Mouse (Mus musculus): ENCODE results near the gene Tchh. TPM values are rescaled to one million over a fixed set of nuclear protein-coding genes. Genes with fewer than 3 reads are reported as not detected.

Gene Tchh
- 1.5 and 1.8 TPM in 2 replicates for polyA plus RNA-seq (2012; rRNA removed)

DNA sequence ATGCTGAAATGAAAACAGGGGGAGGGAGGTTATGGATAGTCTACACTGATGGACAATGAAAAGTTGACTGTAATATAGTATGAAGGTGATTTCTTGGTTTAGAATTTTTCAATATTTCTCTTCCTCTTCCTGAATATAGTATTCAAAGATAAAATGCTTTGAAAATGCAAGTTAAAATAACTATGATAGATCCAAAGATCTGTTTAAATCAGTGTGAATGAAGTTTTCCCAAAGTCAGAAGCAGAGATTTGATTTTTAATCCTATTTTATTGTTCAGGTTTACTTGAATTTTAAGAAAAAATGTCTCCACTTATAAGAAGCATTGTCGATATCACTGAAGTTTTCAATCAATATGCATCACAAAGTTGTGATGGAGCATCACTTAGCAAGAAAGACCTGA, at the start of gene Tchh:
Tchh (plus strand) TSS at position 301 of the 400 bp plus-strand sequence.
- no peak for TF ChIP-seq CTCF (IDR thresholded peaks at IDR 0.05; ENCODE audit: extremely low read depth, insufficient read depth, low read length)
- H3K4me3 ChIP-seq (ENCODE audit: insufficient read depth, low read length): no peak within 1 kb of the TSS; the same call in 1 of the 2 replicates
- H3K27ac ChIP-seq (ENCODE audit: insufficient read depth, low read length): no peak within 1 kb of the TSS

DNA sequence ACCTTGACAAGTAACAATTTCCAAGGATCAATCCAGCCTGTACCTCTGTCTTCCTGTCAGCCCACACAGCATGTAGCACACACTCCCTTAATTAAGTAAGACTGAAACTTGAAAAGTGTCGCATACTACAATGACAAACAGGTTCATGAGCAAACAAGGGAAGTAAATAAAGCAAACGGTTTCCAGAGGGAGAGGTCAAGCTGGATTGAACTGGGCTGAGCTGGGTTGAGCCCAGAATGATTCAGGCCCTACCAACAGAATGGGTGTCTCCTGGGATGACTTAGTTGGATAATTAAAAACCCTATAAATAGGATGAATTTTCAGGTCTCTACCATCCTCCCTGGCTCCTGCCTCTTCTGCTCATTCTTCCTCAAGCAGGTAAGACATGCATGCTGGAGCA, 48.8 kb upstream of the Tchh start, which contains the start of gene Rptn:
Rptn (plus strand) TSS at position 334 of the 400 bp plus-strand sequence.
- Histone ChIP-seq H3K27ac (ENCODE audit: insufficient read depth, low read length) (no peak within 1 kb of the TSS), H3K4me1 (ENCODE audit: control insufficient read depth, insufficient read depth, low read length) (no peaks in the 10 kb centered on the region), H3K4me3 (ENCODE audit: insufficient read depth, low read length) (no peak within 1 kb of the TSS)
- TF ChIP-seq POLR2A (IDR thresholded peaks at IDR 0.05; ENCODE audit: extremely low read depth, insufficient read depth, low read length) (no peak), CTCF (IDR thresholded peaks at IDR 0.05; ENCODE audit: extremely low read depth, insufficient read depth, low read length) (no peak)

More for the DNA sequence above, at the start of gene Tchh:
- H3K4me1 ChIP-seq (ENCODE audit: control insufficient read depth, insufficient read depth, low read length): peaks cover 2% of the 10 kb centered on the region; the same call in 1 of the 2 replicates

DNA sequence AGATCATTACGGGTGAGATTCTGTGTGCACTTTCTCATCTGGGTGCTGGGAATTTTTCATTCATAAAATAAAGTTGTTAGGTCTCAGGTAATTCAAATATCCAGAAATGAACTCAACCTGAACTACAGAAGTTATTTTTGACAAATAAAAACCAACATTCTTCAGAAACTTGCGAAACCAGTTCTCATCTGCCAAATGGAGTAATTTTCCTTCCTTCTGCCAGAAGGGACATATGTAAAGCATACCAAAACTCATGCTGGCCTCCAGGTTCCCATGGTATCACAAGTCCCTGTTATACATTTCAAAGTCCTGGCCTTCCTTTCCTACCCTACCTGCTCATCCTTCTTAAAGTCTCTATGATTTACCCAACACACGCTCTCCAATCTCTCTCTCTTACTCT, 38.2 kb upstream of the Tchh start:
- H3K4me1 ChIP-seq (ENCODE audit: control insufficient read depth, insufficient read depth, low read length): no peaks in the 10 kb centered on the region
- TF ChIP-seq CTCF (IDR thresholded peaks at IDR 0.05; ENCODE audit: extremely low read depth, insufficient read depth, low read length) (no peak), POLR2A (IDR thresholded peaks at IDR 0.05; ENCODE audit: extremely low read depth, insufficient read depth, low read length) (no peak)
- no peak overlapping the region for H3K27ac ChIP-seq (ENCODE audit: insufficient read depth, low read length)
- no peak overlapping the region for H3K4me3 ChIP-seq (ENCODE audit: insufficient read depth, low read length)

DNA sequence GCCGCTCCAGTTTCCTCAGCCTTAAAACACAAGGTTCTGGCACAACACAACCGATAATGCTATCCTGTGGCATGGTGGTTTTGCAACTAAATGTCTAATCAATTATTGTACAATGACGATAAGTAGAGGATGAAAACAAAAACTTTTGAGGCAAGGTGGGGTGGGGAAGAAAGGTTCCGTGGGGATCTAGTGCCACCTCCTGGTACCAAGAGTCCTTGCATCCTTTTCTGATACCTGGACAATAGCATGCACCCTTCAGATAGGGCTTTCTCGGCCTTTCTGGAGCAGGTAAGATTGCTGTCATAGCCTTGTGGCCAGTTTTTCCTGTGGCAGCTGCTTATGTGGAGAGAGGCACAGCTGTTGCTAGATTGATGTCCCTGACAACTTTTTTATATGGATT, 35.1 kb upstream of the Tchh start:
- no peak overlapping the region for H3K4me3 ChIP-seq (ENCODE audit: insufficient read depth, low read length)
- TF ChIP-seq CTCF (IDR thresholded peaks at IDR 0.05; ENCODE audit: extremely low read depth, insufficient read depth, low read length) (peak; percentile 80), POLR2A (IDR thresholded peaks at IDR 0.05; ENCODE audit: extremely low read depth, insufficient read depth, low read length) (no peak)
- no peaks in the 10 kb centered on the region for H3K4me1 ChIP-seq (ENCODE audit: control insufficient read depth, insufficient read depth, low read length)
- no peak overlapping the region for H3K27ac ChIP-seq (ENCODE audit: insufficient read depth, low read length)

DNA sequence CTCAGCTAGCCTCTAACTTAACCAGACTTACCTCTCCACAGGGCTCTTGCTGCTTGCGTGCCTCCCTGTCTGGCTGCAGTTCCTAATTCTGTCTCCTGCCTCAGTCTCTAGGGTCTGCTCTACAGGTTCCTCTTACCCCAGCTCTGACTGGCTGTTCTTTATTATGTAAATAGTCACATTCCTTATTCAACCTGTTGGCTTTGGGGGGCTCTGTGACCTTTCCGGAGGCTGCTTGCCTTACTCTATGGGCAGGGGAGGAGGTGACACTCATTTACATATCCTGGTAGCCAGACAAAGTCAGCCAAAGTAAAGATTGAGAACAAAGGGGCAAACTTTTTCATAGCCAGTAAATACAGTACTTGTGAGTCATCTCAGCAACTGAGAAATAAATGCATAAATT, 30.2 kb upstream of the Tchh start:
- Histone ChIP-seq H3K4me1 (ENCODE audit: control insufficient read depth, insufficient read depth, low read length) (no peaks in the 10 kb centered on the region), H3K4me3 (ENCODE audit: insufficient read depth, low read length) (no peak overlapping the region), H3K27ac (ENCODE audit: insufficient read depth, low read length) (no peak overlapping the region)
- TF ChIP-seq CTCF (IDR thresholded peaks at IDR 0.05; ENCODE audit: extremely low read depth, insufficient read depth, low read length) (no peak), POLR2A (IDR thresholded peaks at IDR 0.05; ENCODE audit: extremely low read depth, insufficient read depth, low read length) (no peak)

DNA sequence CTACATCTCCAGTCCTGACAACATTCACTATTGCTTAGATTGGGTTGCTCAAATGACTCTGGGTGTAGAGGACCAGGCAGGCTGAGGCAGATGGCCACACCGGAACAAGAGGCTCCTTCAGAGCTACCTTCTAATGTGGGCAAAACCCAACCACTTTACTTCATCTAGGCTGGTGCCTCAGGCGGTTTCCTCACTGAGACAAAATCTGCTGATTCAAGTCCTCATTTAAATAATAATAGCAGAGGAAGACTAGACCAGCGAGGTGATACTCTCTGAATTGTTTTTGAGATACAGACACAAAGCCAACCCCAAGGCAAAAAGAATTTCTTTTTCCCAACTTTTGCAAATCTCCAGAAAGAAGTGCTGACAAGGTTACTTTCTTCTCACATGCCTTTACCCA, 10.5 kb upstream of the Tchh start:
- Histone ChIP-seq H3K27ac (ENCODE audit: insufficient read depth, low read length) (no peak overlapping the region), H3K4me1 (ENCODE audit: control insufficient read depth, insufficient read depth, low read length) (no peaks in the 10 kb centered on the region), H3K4me3 (ENCODE audit: insufficient read depth, low read length) (no peak overlapping the region)
- no peak for TF ChIP-seq POLR2A (IDR thresholded peaks at IDR 0.05; ENCODE audit: extremely low read depth, insufficient read depth, low read length)
- no peak for TF ChIP-seq CTCF (IDR thresholded peaks at IDR 0.05; ENCODE audit: extremely low read depth, insufficient read depth, low read length)

DNA sequence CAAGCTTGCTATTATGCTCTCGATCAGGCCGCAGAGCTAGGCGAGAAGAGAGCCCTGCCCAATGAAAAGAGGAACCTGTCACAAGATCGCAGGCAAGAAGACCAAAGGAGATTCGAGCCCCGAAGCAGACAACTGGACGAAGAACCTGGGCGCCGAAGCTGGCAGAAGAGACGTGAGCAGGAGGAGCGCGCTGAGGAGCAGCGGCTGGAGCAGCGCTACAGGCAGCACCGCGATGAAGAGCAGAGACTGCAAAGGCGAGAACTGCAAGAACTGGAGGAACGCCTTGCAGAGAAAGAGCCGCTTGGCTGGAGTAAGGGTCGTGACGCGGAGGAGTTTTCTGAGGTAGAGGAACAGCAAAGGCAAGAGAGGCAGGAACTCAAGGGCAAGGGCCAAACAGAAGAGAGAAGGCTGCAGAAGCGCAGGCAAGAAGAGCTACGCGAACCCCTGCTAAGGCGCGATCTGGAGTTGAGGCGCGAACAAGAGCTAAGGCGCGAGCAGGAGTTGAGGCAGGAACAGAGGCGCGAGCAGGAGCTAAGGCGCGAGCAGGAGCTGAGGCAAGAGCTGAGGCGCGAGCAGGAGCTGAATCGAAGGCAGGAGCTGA, 1.5 kb downstream of the Tchh start:
- peak overlapping the region; percentile 43 for H3K4me3 ChIP-seq (ENCODE audit: insufficient read depth, low read length)
- H3K4me1 ChIP-seq (ENCODE audit: control insufficient read depth, insufficient read depth, low read length): peaks cover 2% of the 10 kb centered on the region; the same call in 1 of the 2 replicates
- TF ChIP-seq POLR2A (IDR thresholded peaks at IDR 0.05; ENCODE audit: extremely low read depth, insufficient read depth, low read length): no peak
- no peak for TF ChIP-seq CTCF (IDR thresholded peaks at IDR 0.05; ENCODE audit: extremely low read depth, insufficient read depth, low read length)
- no peak overlapping the region for H3K27ac ChIP-seq (ENCODE audit: insufficient read depth, low read length)

DNA sequence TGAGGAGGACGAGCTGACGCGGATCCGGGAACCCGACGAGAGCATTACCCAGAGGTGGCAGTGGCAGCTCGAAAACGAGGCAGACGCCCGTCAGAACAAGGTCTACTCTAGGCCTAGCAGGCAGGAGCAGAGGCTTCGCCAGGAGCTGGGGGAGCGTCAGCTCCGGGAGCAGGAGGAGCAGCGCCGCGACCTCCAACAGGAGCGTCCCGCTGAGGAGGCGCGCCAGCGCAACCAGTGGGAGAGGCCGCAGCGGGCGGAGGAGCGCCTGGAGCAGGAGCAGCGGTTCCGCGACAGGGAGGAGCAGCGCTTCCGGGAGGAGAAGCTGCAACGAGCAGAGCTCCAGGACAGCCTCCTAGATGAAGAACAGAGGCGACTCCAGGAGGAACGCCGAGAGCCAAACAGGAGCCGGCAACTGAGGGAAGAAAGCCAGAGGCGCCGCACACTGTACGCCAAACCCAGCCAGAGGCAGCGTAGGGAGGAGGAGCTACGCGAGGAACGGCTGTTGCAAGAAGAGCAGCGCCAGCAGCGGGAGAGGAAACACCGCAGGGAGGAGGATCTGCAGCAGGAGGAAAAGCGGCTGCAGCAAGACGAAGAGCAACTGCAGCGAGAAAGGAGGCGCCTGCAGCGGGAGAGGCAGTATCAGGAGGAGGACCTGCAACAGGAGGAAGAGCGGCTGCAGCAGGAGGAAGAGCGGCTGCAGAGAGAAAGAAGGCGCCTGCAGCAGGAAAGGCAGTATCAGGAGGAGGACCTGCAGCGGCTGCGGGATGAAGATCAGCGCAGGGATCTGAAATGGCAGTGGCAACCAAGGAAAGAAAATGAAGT, 2.4 kb downstream of the Tchh start:
- Histone ChIP-seq H3K27ac (ENCODE audit: insufficient read depth, low read length) (0 out of 2 replicates have a peak overlapping the region, but pooled peaks have one; percentile 39), H3K4me1 (ENCODE audit: control insufficient read depth, insufficient read depth, low read length) (peaks cover 2% of the 10 kb centered on the region; the same call in 1 of the 2 replicates), H3K4me3 (ENCODE audit: insufficient read depth, low read length) (peak overlapping the region; percentile 43)
- TF ChIP-seq POLR2A (IDR thresholded peaks at IDR 0.05; ENCODE audit: extremely low read depth, insufficient read depth, low read length) (peak; percentile 32; the same call in 1 of the 2 replicates), CTCF (IDR thresholded peaks at IDR 0.05; ENCODE audit: extremely low read depth, insufficient read depth, low read length) (no peak)

DNA sequence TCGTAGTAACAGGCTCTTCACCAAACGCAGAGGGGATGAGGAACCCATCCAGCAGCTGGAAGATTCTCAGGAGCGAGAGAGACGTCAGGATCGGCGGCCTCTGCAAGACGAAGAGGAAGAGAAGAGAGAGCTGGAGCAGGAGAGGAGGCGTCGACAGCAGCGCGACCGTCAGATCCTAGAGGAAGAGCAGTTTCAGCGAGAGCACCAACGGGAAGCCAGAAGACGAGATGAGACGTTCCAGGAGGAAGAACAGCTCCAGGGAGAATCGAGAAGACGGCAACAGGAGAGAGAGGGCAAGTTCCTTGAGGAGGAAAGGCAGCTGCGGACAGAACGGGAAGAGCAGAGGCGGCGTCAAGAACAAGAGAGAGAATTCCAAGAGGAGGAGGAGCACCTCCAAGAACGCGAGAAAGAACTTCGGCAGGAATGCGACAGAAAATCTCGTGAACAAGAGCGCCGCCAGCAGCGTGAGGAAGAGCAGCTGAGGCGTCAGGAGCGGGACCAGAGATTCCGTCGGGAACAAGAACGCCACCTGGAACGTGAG, 3.1 kb downstream of the Tchh start:
- H3K4me1 ChIP-seq (ENCODE audit: control insufficient read depth, insufficient read depth, low read length): peaks cover 2% of the 10 kb centered on the region; the same call in 1 of the 2 replicates
- no peak overlapping the region for H3K27ac ChIP-seq (ENCODE audit: insufficient read depth, low read length)
- TF ChIP-seq CTCF (IDR thresholded peaks at IDR 0.05; ENCODE audit: extremely low read depth, insufficient read depth, low read length) (no peak), POLR2A (IDR thresholded peaks at IDR 0.05; ENCODE audit: extremely low read depth, insufficient read depth, low read length) (no peak)
- H3K4me3 ChIP-seq (ENCODE audit: insufficient read depth, low read length): peak overlapping the region; percentile 43
